Mouse (Mus musculus): ENCODE results near the gene Sh3gl2. TPM values are rescaled to one million over a fixed set of nuclear protein-coding genes. Genes with fewer than 3 reads are reported as not detected.

Sh3gl2 gene
- polyA plus RNA-seq, 1 experiment: 15.4 TPM

DNA sequence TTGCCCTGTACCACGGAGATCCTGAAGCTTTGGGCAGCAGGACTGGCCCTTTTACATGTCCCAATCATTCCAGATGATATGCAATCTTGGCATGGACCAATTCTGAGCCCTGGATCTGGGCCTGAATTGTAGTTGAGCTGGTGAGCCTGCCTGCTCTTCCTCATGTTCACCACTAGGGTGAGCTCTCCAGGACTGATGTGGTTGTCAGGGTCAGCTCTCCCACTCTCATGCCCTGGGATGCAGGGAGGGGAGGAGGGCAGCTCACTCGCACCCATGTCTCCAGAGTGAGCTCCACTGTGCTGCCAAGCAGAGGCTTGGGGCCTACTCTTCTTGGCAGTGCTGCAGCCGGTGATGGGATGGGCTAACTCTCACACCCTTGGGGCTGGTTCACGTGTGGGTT is 18.9 kb upstream of the Sh3gl2 start:
- H3K4me3 ChIP-seq (ENCODE audit: control insufficient read depth, low read depth, low read length): no peak overlapping the region
- H3K27ac ChIP-seq (ENCODE audit: control insufficient read depth, insufficient read depth, low read depth, low read length): no peak overlapping the region
- H3K36me3 ChIP-seq (ENCODE audit: control insufficient read depth, insufficient read depth, low read length): no peaks in the 10 kb centered on the region
- TF ChIP-seq CTCF (IDR thresholded peaks at IDR 0.05; ENCODE audit: control insufficient read depth, insufficient read depth, insufficient replicate concordance, low read depth, low read length) (peak; percentile 89), POLR2A (IDR thresholded peaks at IDR 0.05; ENCODE audit: control insufficient read depth, low read depth, low read length) (no peak)
- no peaks in the 10 kb centered on the region for H3K27me3 ChIP-seq (ENCODE audit: control insufficient read depth, insufficient read depth, low read length)
- H3K4me1 ChIP-seq (ENCODE audit: control insufficient read depth, insufficient read depth, low read length): no peaks in the 10 kb centered on the region; the same call in 1 of the 2 replicates

- no peaks in the 10 kb centered on the region for H3K36me3 ChIP-seq (ENCODE audit: control insufficient read depth, insufficient read depth, low read length)
Observed at GRCm38 (mm10) chr4:85196201-85196600, 8.7 kb upstream of the Sh3gl2 start.

GRCm38 (mm10) chr4:85198431-85198830 is 6.5 kb upstream of the Sh3gl2 start:
- H3K4me3 ChIP-seq (ENCODE audit: control insufficient read depth, low read depth, low read length): no peak overlapping the region
- TF ChIP-seq POLR2A (IDR thresholded peaks at IDR 0.05; ENCODE audit: control insufficient read depth, low read depth, low read length) (no peak), CTCF (IDR thresholded peaks at IDR 0.05; ENCODE audit: control insufficient read depth, insufficient read depth, insufficient replicate concordance, low read depth, low read length) (no peak)
- H3K4me1 ChIP-seq (ENCODE audit: control insufficient read depth, insufficient read depth, low read length): no peaks in the 10 kb centered on the region
- H3K27me3 ChIP-seq (ENCODE audit: control insufficient read depth, insufficient read depth, low read length): no peaks in the 10 kb centered on the region
- no peak overlapping the region for H3K27ac ChIP-seq (ENCODE audit: control insufficient read depth, insufficient read depth, low read depth, low read length)
- H3K36me3 ChIP-seq (ENCODE audit: control insufficient read depth, insufficient read depth, low read length): no peaks in the 10 kb centered on the region

More at GRCm38 (mm10) chr4:85196201-85196600, 8.7 kb upstream of the Sh3gl2 start:
- Histone ChIP-seq H3K27me3 (ENCODE audit: control insufficient read depth, insufficient read depth, low read length) (no peaks in the 10 kb centered on the region), H3K4me1 (ENCODE audit: control insufficient read depth, insufficient read depth, low read length) (no peaks in the 10 kb centered on the region), H3K27ac (ENCODE audit: control insufficient read depth, insufficient read depth, low read depth, low read length) (no peak overlapping the region), H3K4me3 (ENCODE audit: control insufficient read depth, low read depth, low read length) (no peak overlapping the region)
- TF ChIP-seq CTCF (IDR thresholded peaks at IDR 0.05; ENCODE audit: control insufficient read depth, insufficient read depth, insufficient replicate concordance, low read depth, low read length) (no peak), POLR2A (IDR thresholded peaks at IDR 0.05; ENCODE audit: control insufficient read depth, low read depth, low read length) (no peak)

- H3K27me3 ChIP-seq (ENCODE audit: control insufficient read depth, insufficient read depth, low read length): no peaks in the 10 kb centered on the region
Observed at GRCm38 (mm10) chr4:85202582-85202981, 2.3 kb upstream of the Sh3gl2 start.

DNA sequence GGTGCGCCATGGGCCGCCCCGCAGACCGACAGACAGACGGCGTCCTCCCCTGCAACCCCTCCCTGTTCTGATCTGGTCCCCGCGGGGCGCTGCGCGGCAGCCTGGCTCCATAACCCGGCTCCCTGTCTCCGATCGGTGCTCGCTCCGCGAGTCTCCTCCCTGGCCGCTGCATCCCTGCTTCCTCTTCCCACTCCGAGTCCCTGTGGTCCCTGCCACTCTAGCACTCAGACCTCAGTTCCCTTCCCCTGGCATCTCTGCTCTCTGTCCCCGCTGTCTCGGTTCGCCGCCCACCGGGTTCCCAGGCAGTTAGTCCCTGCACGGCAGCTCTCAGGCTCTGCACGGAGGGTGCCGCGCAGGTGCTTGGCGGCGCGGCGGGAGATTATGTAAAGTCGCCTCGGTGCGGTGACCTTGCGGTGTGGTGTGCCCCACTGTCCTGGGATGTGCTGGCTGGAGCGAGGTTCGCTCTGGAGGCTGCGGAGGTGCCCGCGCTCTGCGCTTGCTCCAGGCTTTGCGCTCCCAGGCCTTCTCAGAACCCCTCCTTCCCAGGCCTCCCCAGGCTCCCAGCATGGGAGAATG is 798 bp downstream of the Sh3gl2 start:
- Histone ChIP-seq H3K4me3 (ENCODE audit: control insufficient read depth, low read depth, low read length) (peak overlapping the region; percentile 79), H3K27ac (ENCODE audit: control insufficient read depth, insufficient read depth, low read depth, low read length) (peak overlapping the region; percentile 59), H3K27me3 (ENCODE audit: control insufficient read depth, insufficient read depth, low read length) (no peaks in the 10 kb centered on the region), H3K4me1 (ENCODE audit: control insufficient read depth, insufficient read depth, low read length) (peaks cover 8% of the 10 kb centered on the region), H3K36me3 (ENCODE audit: control insufficient read depth, insufficient read depth, low read length) (no peaks in the 10 kb centered on the region)
- TF ChIP-seq CTCF (IDR thresholded peaks at IDR 0.05; ENCODE audit: control insufficient read depth, insufficient read depth, insufficient replicate concordance, low read depth, low read length): no peak
- no peak for TF ChIP-seq POLR2A (IDR thresholded peaks at IDR 0.05; ENCODE audit: control insufficient read depth, low read depth, low read length)

More at GRCm38 (mm10) chr4:85202582-85202981, 2.3 kb upstream of the Sh3gl2 start:
- no peak for TF ChIP-seq CTCF (IDR thresholded peaks at IDR 0.05; ENCODE audit: control insufficient read depth, insufficient read depth, insufficient replicate concordance, low read depth, low read length)
- TF ChIP-seq POLR2A (IDR thresholded peaks at IDR 0.05; ENCODE audit: control insufficient read depth, low read depth, low read length): no peak
- Histone ChIP-seq H3K27ac (ENCODE audit: control insufficient read depth, insufficient read depth, low read depth, low read length) (peak overlapping the region; percentile 49), H3K4me3 (ENCODE audit: control insufficient read depth, low read depth, low read length) (no peak overlapping the region), H3K4me1 (ENCODE audit: control insufficient read depth, insufficient read depth, low read length) (peaks cover 8% of the 10 kb centered on the region), H3K36me3 (ENCODE audit: control insufficient read depth, insufficient read depth, low read length) (no peaks in the 10 kb centered on the region)

- peaks cover 8% of the 10 kb centered on the region for H3K4me1 ChIP-seq (ENCODE audit: control insufficient read depth, insufficient read depth, low read length)
- no peaks in the 10 kb centered on the region for H3K27me3 ChIP-seq (ENCODE audit: control insufficient read depth, insufficient read depth, low read length)
- H3K36me3 ChIP-seq (ENCODE audit: control insufficient read depth, insufficient read depth, low read length): no peaks in the 10 kb centered on the region
- H3K4me3 ChIP-seq (ENCODE audit: control insufficient read depth, low read depth, low read length): no peak overlapping the region
- TF ChIP-seq CTCF (IDR thresholded peaks at IDR 0.05; ENCODE audit: control insufficient read depth, insufficient read depth, insufficient replicate concordance, low read depth, low read length): no peak
- TF ChIP-seq POLR2A (IDR thresholded peaks at IDR 0.05; ENCODE audit: control insufficient read depth, low read depth, low read length): no peak
- H3K27ac ChIP-seq (ENCODE audit: control insufficient read depth, insufficient read depth, low read depth, low read length): no peak overlapping the region
Observed at GRCm38 (mm10) chr4:85206675-85207400, 1.9 kb downstream of the Sh3gl2 start.

DNA sequence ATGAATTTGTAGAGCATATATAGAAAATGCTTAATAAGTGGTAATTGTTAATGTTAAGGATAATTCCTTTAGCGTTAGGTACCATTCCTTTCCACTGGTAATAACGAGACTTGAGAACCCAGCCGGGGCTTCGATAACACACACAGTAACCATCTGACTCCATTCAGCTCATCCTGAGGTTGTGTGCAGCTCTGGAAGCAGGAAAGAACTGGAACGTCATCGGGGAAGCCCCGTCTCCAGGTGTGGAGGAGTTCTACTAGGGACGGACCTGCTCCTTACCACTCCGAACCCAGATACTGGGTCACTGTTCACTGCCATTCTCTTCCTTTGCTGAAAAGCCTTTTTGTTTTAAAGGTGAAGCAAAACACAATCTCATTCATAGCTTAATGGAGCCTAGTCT is 2.6 kb downstream of the Sh3gl2 start:
- Histone ChIP-seq H3K4me1 (ENCODE audit: control insufficient read depth, insufficient read depth, low read length) (peaks cover 8% of the 10 kb centered on the region), H3K36me3 (ENCODE audit: control insufficient read depth, insufficient read depth, low read length) (no peaks in the 10 kb centered on the region), H3K27me3 (ENCODE audit: control insufficient read depth, insufficient read depth, low read length) (no peaks in the 10 kb centered on the region), H3K4me3 (ENCODE audit: control insufficient read depth, low read depth, low read length) (no peak overlapping the region), H3K27ac (ENCODE audit: control insufficient read depth, insufficient read depth, low read depth, low read length) (no peak overlapping the region)
- TF ChIP-seq POLR2A (IDR thresholded peaks at IDR 0.05; ENCODE audit: control insufficient read depth, low read depth, low read length) (no peak), CTCF (IDR thresholded peaks at IDR 0.05; ENCODE audit: control insufficient read depth, insufficient read depth, insufficient replicate concordance, low read depth, low read length) (no peak)

Measured in testis, adult 2 months (tissue).